Mouse (Mus musculus): ENCODE results near the gene Cdca8. TPM values are rescaled to one million over a fixed set of nuclear protein-coding genes. Genes with fewer than 3 reads are reported as not detected.

Gene Cdca8
- total RNA-seq, 2 experiments from 2014 or later, result 50.9 to 52.7 TPM

DNA sequence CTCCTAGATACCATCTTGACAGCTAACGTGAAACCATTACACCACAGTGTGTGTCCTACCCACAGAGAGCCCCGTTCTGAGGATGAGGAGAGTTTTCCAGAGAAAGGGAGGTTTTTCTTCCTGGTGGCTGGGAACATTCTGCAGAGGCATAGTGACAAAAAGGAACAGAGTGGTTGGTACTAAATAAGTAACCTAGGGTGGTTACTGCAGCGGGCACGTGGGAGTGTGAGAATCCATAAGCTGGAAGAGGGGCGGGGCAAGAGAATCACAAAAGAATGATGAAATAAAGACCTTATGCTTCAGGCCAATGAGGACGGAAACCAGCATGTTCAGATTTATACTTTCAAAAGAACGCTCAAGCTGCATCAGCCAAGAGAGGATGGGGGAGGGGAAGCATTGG, 50.4 kb downstream of the Cdca8 start:
- ATAC-seq (replicated peaks; ENCODE audit: low FRiP score, poor library complexity, severe bottlenecking), result no peak

DNA sequence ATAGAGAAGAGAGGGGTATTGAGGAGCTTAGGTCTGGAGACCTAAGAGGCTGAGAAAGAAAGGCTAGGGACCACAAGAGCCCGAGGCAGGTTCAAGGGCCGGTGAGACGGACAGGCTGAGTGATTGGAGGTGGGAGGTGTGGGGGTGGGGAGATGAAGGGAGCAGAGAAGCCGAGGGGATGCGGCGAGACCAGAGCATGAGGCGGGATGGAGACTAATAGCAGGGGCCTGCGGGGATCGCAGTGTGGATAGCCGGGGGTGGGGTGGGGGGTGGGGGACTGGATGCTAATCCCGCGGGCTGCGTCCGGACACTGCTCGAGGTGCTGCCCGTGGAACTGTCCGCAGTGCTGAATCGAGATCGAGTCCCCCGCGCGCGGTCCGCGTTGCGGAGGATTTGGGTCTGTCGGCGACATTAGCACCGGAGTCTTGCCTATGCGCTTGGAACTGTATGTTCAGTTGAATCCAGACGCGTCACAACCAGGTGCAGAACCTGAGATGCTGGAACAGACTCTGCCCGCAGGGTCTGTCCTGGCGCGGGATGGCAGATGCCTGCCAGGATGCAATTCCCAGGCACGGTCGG, 56.9 kb downstream of the Cdca8 start:
- no peak for ATAC-seq (replicated peaks; ENCODE audit: low FRiP score, poor library complexity, severe bottlenecking)

DNA sequence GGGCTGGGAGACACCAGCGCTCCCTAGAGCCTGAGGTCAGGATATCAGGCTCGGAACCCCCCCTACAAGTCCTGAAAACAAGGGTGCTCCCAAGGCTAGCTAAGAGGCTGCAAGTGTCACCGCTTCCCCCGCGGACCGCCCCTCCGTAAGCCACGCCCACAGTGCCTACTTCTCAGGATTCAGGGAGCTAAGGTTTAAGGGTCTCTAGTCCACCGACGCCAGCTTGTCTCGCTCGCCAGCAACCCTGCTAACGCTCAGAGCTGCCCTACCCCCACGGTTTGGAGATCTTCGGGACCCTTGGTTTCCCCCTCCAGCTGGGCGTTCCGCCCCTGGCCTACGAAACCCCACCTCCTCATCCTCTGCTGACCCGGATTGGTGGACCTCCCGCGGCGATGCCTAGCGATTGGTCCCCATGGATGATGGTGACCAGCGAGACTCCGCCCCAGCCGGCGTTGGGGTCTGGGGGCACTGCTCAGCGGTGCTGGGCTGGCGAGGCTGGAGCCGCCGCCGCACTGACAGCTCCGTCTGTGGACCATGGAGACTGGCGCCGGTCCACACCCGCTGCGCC, 57.7 kb downstream of the Cdca8 start:
- ATAC-seq (replicated peaks; ENCODE audit: low FRiP score, poor library complexity, severe bottlenecking), result no peak

DNA sequence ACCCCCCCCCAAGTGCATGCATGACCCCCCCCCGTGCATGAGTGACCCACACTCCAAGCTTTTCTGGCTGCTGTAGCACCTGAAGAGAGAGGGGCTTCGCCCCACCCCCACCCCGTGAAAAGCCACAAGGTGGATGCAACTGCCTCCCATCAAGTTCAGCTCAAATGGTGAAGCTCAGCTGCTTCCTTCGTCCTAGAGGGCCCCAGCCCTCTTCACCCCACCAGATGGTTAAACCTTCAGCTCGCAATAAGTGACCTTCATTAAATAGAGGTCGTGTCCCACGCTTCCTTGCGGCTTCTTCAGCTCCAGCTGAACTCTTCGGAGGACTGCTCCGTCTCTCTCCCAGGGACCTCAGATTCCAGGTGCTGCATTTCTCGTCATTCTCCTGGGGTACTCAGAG, 58.5 kb downstream of the Cdca8 start, which contains the start of gene Epha10:
TSS of gene Epha10 (plus strand) at position 301 of the 400 bp plus-strand sequence.
- ATAC-seq (replicated peaks; ENCODE audit: low FRiP score, poor library complexity, severe bottlenecking), result no peak

DNA sequence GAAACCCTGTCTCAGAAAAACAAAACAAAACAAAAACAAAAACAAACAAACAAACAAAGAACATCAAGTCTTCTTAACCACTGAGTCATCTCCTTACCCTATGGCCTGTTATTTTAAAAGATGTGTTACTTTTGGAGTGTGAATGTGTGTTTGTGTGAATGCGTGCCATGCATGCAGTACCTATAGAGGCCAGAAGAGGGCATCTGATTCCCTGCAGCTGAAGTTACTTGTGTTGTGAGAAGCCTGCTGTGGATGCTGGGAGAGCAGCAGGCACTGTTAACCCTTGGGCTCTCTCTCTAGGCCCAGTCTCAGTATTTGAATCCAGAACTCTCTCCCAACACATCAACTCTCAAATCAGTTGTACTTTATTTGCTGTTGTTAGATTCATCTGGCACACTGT, 66.4 kb downstream of the Cdca8 start:
- ATAC-seq (replicated peaks; ENCODE audit: low FRiP score, poor library complexity, severe bottlenecking), result no peak

Other genes with a start within 250 kb of the Cdca8 start
- 6.7 and 20.8 TPM in 2 replicates for gene Utp11, start 245.7 kb downstream of the Cdca8 start, total RNA-seq (2015; ENCODE audit: low replicate concordance)
- 4.5 and 15.1 TPM in 2 replicates for gene Utp11, start 245.7 kb downstream of the Cdca8 start, total RNA-seq (2017; ENCODE audit: low replicate concordance)
- gene Fhl3, start 238.6 kb downstream of the Cdca8 start, total RNA-seq (2015; ENCODE audit: low replicate concordance), result 4.2 and 7.5 TPM in 2 replicates
- gene Fhl3, start 238.6 kb downstream of the Cdca8 start, total RNA-seq (2017; ENCODE audit: low replicate concordance), result 0.77 and 1.3 TPM in 2 replicates
- 14.2 and 24.2 TPM in 2 replicates for gene Sf3a3, start 224.5 kb downstream of the Cdca8 start, total RNA-seq (2015; ENCODE audit: low replicate concordance)
- gene Sf3a3, start 224.5 kb downstream of the Cdca8 start, total RNA-seq (2017; ENCODE audit: low replicate concordance), result 26.2 and 34.7 TPM in 2 replicates
- 27.3 and 37.0 TPM in 2 replicates for gene Inpp5b, start 197.5 kb downstream of the Cdca8 start, total RNA-seq (2015; ENCODE audit: low replicate concordance)
- gene Inpp5b, start 197.5 kb downstream of the Cdca8 start, total RNA-seq (2017; ENCODE audit: low replicate concordance), result 15.2 and 15.8 TPM in 2 replicates
- gene Mtf1, start 137.2 kb downstream of the Cdca8 start, total RNA-seq (2015; ENCODE audit: low replicate concordance), result 5.2 and 5.4 TPM in 2 replicates
- gene Mtf1, start 137.2 kb downstream of the Cdca8 start, total RNA-seq (2017; ENCODE audit: low replicate concordance), result 8.6 and 17.4 TPM in 2 replicates
- gene Yrdc, start 88.6 kb downstream of the Cdca8 start, total RNA-seq (2015; ENCODE audit: low replicate concordance), result 8.2 and 14.0 TPM in 2 replicates
- gene Yrdc, start 88.6 kb downstream of the Cdca8 start, total RNA-seq (2017; ENCODE audit: low replicate concordance), result 1.2 and 1.5 TPM in 2 replicates
- gene 1110065P20Rik, start 88.1 kb downstream of the Cdca8 start, total RNA-seq (2015; ENCODE audit: low replicate concordance), result 5.8 TPM in 1 of 2 replicates, not detected in the other
- gene 1110065P20Rik, start 88.1 kb downstream of the Cdca8 start, total RNA-seq (2017; ENCODE audit: low replicate concordance), result 0.70 and 3.3 TPM in 2 replicates
- gene Maneal, start 77.1 kb downstream of the Cdca8 start, total RNA-seq (2015; ENCODE audit: low replicate concordance), result not detected in 2 replicates
- not detected in 2 replicates for gene Maneal, start 77.1 kb downstream of the Cdca8 start, total RNA-seq (2017; ENCODE audit: low replicate concordance)
- not detected in 2 replicates for gene Epha10, start 58.4 kb downstream of the Cdca8 start, total RNA-seq (2015; ENCODE audit: low replicate concordance)
- not detected in 2 replicates for gene Epha10, start 58.4 kb downstream of the Cdca8 start, total RNA-seq (2017; ENCODE audit: low replicate concordance)
- 0.38 and 0.84 TPM in 2 replicates for gene 9930104L06Rik, start 2.3 kb downstream of the Cdca8 start, total RNA-seq (2015; ENCODE audit: low replicate concordance)
- gene 9930104L06Rik, start 2.3 kb downstream of the Cdca8 start, total RNA-seq (2017; ENCODE audit: low replicate concordance), result 3.2 and 6.1 TPM in 2 replicates
- gene Rspo1, start 47.1 kb upstream of the Cdca8 start, total RNA-seq (2015; ENCODE audit: low replicate concordance), result 0.58 TPM in 1 of 2 replicates, not detected in the other
- gene Rspo1, start 47.1 kb upstream of the Cdca8 start, total RNA-seq (2017; ENCODE audit: low replicate concordance), result 0.42 TPM in 1 of 2 replicates, not detected in the other
- 11.1 and 36.6 TPM in 2 replicates for gene Gnl2, start 77.3 kb upstream of the Cdca8 start, total RNA-seq (2015; ENCODE audit: low replicate concordance)
- 27.7 and 30.8 TPM in 2 replicates for gene Gnl2, start 77.3 kb upstream of the Cdca8 start, total RNA-seq (2017; ENCODE audit: low replicate concordance)
- not detected in 2 replicates for gene Dnali1, start 126.4 kb upstream of the Cdca8 start, total RNA-seq (2015; ENCODE audit: low replicate concordance)
- gene Dnali1, start 126.4 kb upstream of the Cdca8 start, total RNA-seq (2017; ENCODE audit: low replicate concordance), result not detected in 2 replicates
- gene Snip1, start 127.4 kb upstream of the Cdca8 start, total RNA-seq (2015; ENCODE audit: low replicate concordance), result 5.9 and 9.8 TPM in 2 replicates
- 7.5 and 17.4 TPM in 2 replicates for gene Snip1, start 127.4 kb upstream of the Cdca8 start, total RNA-seq (2017; ENCODE audit: low replicate concordance)
- gene Meaf6, start 145.8 kb upstream of the Cdca8 start, total RNA-seq (2015; ENCODE audit: low replicate concordance), result 15.0 and 20.8 TPM in 2 replicates
- 20.4 and 34.7 TPM in 2 replicates for gene Meaf6, start 145.8 kb upstream of the Cdca8 start, total RNA-seq (2017; ENCODE audit: low replicate concordance)
- 1.3 and 1.5 TPM in 2 replicates for gene Zc3h12a, start 188.5 kb upstream of the Cdca8 start, total RNA-seq (2015; ENCODE audit: low replicate concordance)
- gene Zc3h12a, start 188.5 kb upstream of the Cdca8 start, total RNA-seq (2017; ENCODE audit: low replicate concordance), result 1.2 TPM in 1 of 2 replicates, not detected in the other

Measured in erythroblast, adult 5-6 weeks (primary cell).